Comparison of ENCODE assay signal across 17 mouse cellular contexts in the genomic region with DNA sequence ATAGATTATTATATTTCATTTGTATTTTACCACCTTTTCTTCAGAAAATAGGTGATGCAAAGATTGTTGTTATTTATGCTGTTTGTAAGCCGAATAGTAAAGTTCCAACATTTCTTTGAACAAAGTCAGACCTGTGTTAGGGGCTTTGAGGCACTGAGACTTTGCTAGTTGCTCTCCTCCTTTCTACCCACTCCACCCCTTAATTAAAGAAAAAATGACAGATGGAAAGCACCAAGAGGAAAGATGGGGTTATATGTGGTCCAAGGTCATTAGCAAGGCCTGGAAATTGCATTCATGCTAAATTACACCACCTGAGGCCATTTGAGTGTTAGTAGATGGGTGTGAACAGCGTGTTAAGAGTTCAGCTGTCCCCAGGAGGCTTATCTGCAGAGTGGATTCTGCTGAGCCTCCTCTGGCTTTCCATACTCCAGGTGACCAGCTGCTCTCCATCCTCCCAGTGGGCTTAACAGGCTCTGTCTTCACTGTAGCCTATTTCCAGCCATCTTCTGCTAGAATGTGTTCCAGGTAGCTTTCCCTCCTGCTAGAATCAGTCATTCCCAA.
DNase-seq lines count a peak whose midpoint lies in the region; ATAC-seq lines count a peak whose summit lies in the region.
"Had no signal": no experiment of that assay in that cellular context is flagged by ENCODE, and none has a peak within 500 bp of the region (broad histone marks: within the 10 kb centered on the region; RNA-seq: fewer than 3 reads in every experiment).

No protein-coding gene starts in this region.

- DNase-seq in hindbrain, embryonic 10.5 days (ENCODE audit: low spot score), result no peak
- peak; percentile 33 for DNase-seq in embryonic facial prominence, embryonic 14.5 days (ENCODE audit: low spot score)
- DNase-seq in hindbrain, embryonic 14.5 days (ENCODE audit: low spot score), result no peak
- no peak for DNase-seq in urinary bladder, postnatal 4 days (ENCODE audit: low spot score in 2 of 2)
- DNase-seq in adrenal gland, postnatal 4 days (ENCODE audit: low spot score in 2 of 2), result no peak
- no peak for DNase-seq in heart, postnatal 36 days
- DNase-seq: adrenal gland, postnatal 25 days; cerebellum, adult 9-10 months; gastrocnemius, postnatal 36 days; kidney, adult 8-10 months; kidney, postnatal 4 days; right cerebral cortex, adult 18-20 months; thymus, adult 2 months had no signal

- WGBS in hindbrain, embryonic 12.5 days, result 67% methylated on average over 2 of the region's 2 CpGs
- WGBS in hindbrain, embryonic 10.5 days, result 65% methylated on average over 2 of the region's 2 CpGs
- 65% methylated on average over 2 of the region's 2 CpGs for WGBS in embryonic facial prominence, embryonic 14.5 days
- WGBS in hindbrain, embryonic 14.5 days, result 65% methylated on average over 2 of the region's 2 CpGs
- 65% methylated on average over 2 of the region's 2 CpGs for WGBS in neural tube, embryonic 13.5 days

- ATAC-seq in hindbrain, embryonic 12.5 days (ENCODE audit: low FRiP score), result peak; percentile 85
- ATAC-seq in embryonic facial prominence, embryonic 14.5 days (ENCODE audit: low read depth), result peak; percentile 78; the same call in 1 of the 2 replicates
- ATAC-seq in hindbrain, embryonic 14.5 days (ENCODE audit: low FRiP score), result peak; percentile 61; the same call in 1 of the 2 replicates
- peak; percentile 67 for ATAC-seq in neural tube, embryonic 13.5 days (ENCODE audit: low read depth)
- ATAC-seq: inflammation-experienced regulatory T-cells, adult 6 months had no signal

- no peak overlapping the region for H3K4me2 ChIP-seq in hindbrain, embryonic 12.5 days (replicated peaks)
- H3K4me2 ChIP-seq in embryonic facial prominence, embryonic 14.5 days (ENCODE audit: low read depth, low read length), result no peak overlapping the region
- no peak overlapping the region for H3K4me2 ChIP-seq in hindbrain, embryonic 14.5 days (replicated peaks)
- no peak overlapping the region for H3K4me2 ChIP-seq in neural tube, embryonic 13.5 days
- H3K4me2 ChIP-seq: liver, embryonic 15.5 days had no signal

- peaks cover 9% of the 10 kb centered on the region for H3K4me1 ChIP-seq in hindbrain, embryonic 12.5 days
- no peaks in the 10 kb centered on the region for H3K4me1 ChIP-seq in hindbrain, embryonic 10.5 days (replicated peaks)
- H3K4me1 ChIP-seq in embryonic facial prominence, embryonic 14.5 days (ENCODE audit: control insufficient read depth, insufficient read depth, low read length), result no peaks in the 10 kb centered on the region
- H3K4me1 ChIP-seq in hindbrain, embryonic 14.5 days (replicated peaks; ENCODE audit: control insufficient read depth, insufficient read depth, low read length), result peaks cover 7% of the 10 kb centered on the region
- H3K4me1 ChIP-seq in neural tube, embryonic 13.5 days (replicated peaks), result peaks cover 37% of the 10 kb centered on the region
- H3K4me1 ChIP-seq: liver, embryonic 15.5 days had no signal

- no peak overlapping the region for H3K9ac ChIP-seq in hindbrain, embryonic 12.5 days
- no peak overlapping the region for H3K9ac ChIP-seq in embryonic facial prominence, embryonic 14.5 days (ENCODE audit: low read depth, low read length)
- no peak overlapping the region for H3K9ac ChIP-seq in hindbrain, embryonic 14.5 days
- H3K9ac ChIP-seq in neural tube, embryonic 13.5 days, result no peak overlapping the region
- H3K9ac ChIP-seq: liver, embryonic 15.5 days had no signal

- H3K36me3 ChIP-seq in hindbrain, embryonic 12.5 days, result no peaks in the 10 kb centered on the region
- no peaks in the 10 kb centered on the region for H3K36me3 ChIP-seq in hindbrain, embryonic 10.5 days
- H3K36me3 ChIP-seq in embryonic facial prominence, embryonic 14.5 days (ENCODE audit: control insufficient read depth, insufficient read depth, low read length), result no peaks in the 10 kb centered on the region
- peaks cover 33% of the 10 kb centered on the region for H3K36me3 ChIP-seq in hindbrain, embryonic 14.5 days (replicated peaks; ENCODE audit: control insufficient read depth, insufficient read depth)
- H3K36me3 ChIP-seq in neural tube, embryonic 13.5 days, result peaks cover 10% of the 10 kb centered on the region
- H3K36me3 ChIP-seq: liver, embryonic 15.5 days had no signal

- H3K9me3 ChIP-seq in hindbrain, embryonic 12.5 days (replicated peaks), result no peaks in the 10 kb centered on the region
- H3K9me3 ChIP-seq in hindbrain, embryonic 10.5 days, result no peaks in the 10 kb centered on the region
- no peaks in the 10 kb centered on the region for H3K9me3 ChIP-seq in embryonic facial prominence, embryonic 14.5 days (ENCODE audit: control insufficient read depth, low read length)
- no peaks in the 10 kb centered on the region for H3K9me3 ChIP-seq in hindbrain, embryonic 14.5 days (ENCODE audit: control insufficient read depth, low read length)
- no peaks in the 10 kb centered on the region for H3K9me3 ChIP-seq in neural tube, embryonic 13.5 days
- H3K9me3 ChIP-seq: liver, embryonic 15.5 days had no signal

- intact Hi-C loops in heart, postnatal 36 days (cut with DNase I), result no loop called here

- H3K27ac ChIP-seq in hindbrain, embryonic 12.5 days, result peak overlapping the region; percentile 31; the same call in 1 of the 2 replicates
- H3K27ac ChIP-seq in hindbrain, embryonic 10.5 days, result no peak overlapping the region
- no peak overlapping the region for H3K27ac ChIP-seq in embryonic facial prominence, embryonic 14.5 days (replicated peaks; ENCODE audit: low read depth, low read length)
- H3K27ac ChIP-seq in hindbrain, embryonic 14.5 days, result 0 out of 2 replicates have a peak overlapping the region, but pooled peaks have one; percentile 29
- H3K27ac ChIP-seq in neural tube, embryonic 13.5 days (replicated peaks), result peak overlapping the region; percentile 39
- H3K27ac ChIP-seq: liver, embryonic 15.5 days had no signal

- no peaks in the 10 kb centered on the region for H3K27me3 ChIP-seq in hindbrain, embryonic 12.5 days
- no peaks in the 10 kb centered on the region for H3K27me3 ChIP-seq in hindbrain, embryonic 10.5 days (ENCODE audit: insufficient read depth, poor library complexity, severe bottlenecking)
- no peaks in the 10 kb centered on the region for H3K27me3 ChIP-seq in embryonic facial prominence, embryonic 14.5 days (replicated peaks; ENCODE audit: control insufficient read depth, insufficient read depth, low read length)
- H3K27me3 ChIP-seq in hindbrain, embryonic 14.5 days (ENCODE audit: control insufficient read depth, insufficient read depth, low read length), result no peaks in the 10 kb centered on the region
- no peaks in the 10 kb centered on the region for H3K27me3 ChIP-seq in neural tube, embryonic 13.5 days
- H3K27me3 ChIP-seq: liver, embryonic 15.5 days had no signal

- no peak overlapping the region for H3K4me3 ChIP-seq in hindbrain, embryonic 12.5 days
- no peak overlapping the region for H3K4me3 ChIP-seq in hindbrain, embryonic 10.5 days
- no peak overlapping the region for H3K4me3 ChIP-seq in embryonic facial prominence, embryonic 14.5 days (ENCODE audit: low read depth, low read length)
- no peak overlapping the region for H3K4me3 ChIP-seq in hindbrain, embryonic 14.5 days (replicated peaks; ENCODE audit: low read length)
- H3K4me3 ChIP-seq in neural tube, embryonic 13.5 days, result no peak overlapping the region
- H3K4me3 ChIP-seq: liver, embryonic 15.5 days had no signal

Comparison
In these comparisons a context has a peak if more than half of its experiments do, and no peak if none do; other contexts are left out.
1. H3K27ac ChIP-seq: peak in hindbrain, embryonic 12.5 days (single experiment), hindbrain, embryonic 14.5 days (single experiment) and neural tube, embryonic 13.5 days (single experiment); none in hindbrain, embryonic 10.5 days (single experiment) and embryonic facial prominence, embryonic 14.5 days (single experiment).
2. Peak in every context shown above with its lines, with median percentiles within 50 percentile points of each other: ATAC-seq.